Mouse (Mus musculus) urinary bladder, adult 2 months (tissue): ENCODE measurements around the gene Ccdc13. TPM values are rescaled to one million over a fixed set of nuclear protein-coding genes. Genes with fewer than 3 reads are reported as not detected.
A peak's percentile ranks its signal among the peaks of the same experiment; 100 is the strongest.

Source experiments
- DNase-seq: peaks from one replicate; pipeline ENCODE4 v3.0.0; 2022; ENCODE audit warnings: low spot score
- polyA plus RNA-seq: library from polyadenylated mRNA; depleted of rRNA; stranded (reverse); fragments of >200 nt; gene quantifications from 2 replicates; pipeline ENCODE4 v1.2.3, GENCODE M21; 2012

Gene Ccdc13
- polyA plus RNA-seq, 1 experiment: 1.3 TPM

DNA sequence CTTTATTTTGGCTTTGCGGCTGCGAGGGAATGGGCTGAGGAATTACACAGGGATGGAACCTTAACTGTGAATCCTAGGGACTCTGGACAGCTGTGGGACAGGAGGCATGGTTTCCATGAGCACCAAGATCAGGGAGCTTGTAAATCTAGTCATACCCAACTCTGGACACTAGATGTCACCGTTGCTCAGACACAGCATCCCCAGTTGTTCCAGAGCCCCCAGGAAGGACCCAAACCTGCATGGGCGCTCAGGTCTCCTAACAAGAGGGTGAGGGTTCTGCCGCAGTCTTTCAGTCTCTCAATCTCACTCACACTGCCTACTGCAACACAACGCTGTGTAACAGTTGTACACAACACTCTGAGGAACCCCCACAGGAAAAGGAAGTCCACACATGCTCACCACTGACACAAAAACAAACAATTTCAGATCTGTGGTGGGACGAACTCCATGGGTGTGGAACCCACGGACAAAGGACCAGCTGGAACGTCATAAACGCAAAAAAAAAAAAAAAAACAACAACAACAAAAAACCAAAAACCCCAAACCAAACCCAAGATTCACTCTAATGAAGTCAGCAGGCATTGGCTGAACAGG, 7.4 kb upstream of the Ccdc13 start:
- no peak for DNase-seq

- no peak for DNase-seq
Observed at GRCm38 (mm10) chr9:121842914-121843313, 3.7 kb upstream of the Ccdc13 start.

GRCm38 (mm10) chr9:121839622-121839965, 333 bp upstream of the Ccdc13 start:
- DNase-seq: no peak

- DNase-seq: no peak
Observed at GRCm38 (mm10) chr9:121838008-121838407, 1.3 kb downstream of the Ccdc13 start.

GRCm38 (mm10) chr9:121833825-121834224, 5.4 kb downstream of the Ccdc13 start:
- no peak for DNase-seq

GRCm38 (mm10) chr9:121830956-121831293, 8.3 kb downstream of the Ccdc13 start:
- DNase-seq: no peak

GRCm38 (mm10) chr9:121830243-121830955, 8.9 kb downstream of the Ccdc13 start:
- peak; percentile 32 for DNase-seq

- no peak for DNase-seq
Observed at GRCm38 (mm10) chr9:121829270-121829992, 9.8 kb downstream of the Ccdc13 start.

DNA sequence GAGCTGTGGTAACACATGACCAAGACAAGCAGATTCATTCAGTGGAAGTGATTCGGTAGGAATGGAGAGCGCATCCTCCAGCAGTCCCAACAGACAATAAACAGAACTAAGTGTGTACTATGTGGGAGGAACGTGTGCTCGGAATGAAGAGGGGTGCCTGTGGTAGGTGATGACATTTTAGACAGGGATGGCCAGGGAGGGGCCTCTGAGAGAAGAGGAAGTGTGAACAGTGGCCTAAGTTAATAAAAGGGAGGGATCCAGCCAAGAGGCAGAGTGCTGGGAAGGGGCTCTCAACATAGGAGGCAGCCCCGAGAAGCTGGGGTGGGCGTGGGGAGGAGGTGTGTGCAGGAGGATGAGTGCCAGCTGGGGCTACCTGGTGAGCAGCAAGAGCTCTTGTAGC, 10.9 kb downstream of the Ccdc13 start:
- DNase-seq: no peak

- DNase-seq: no peak
Observed at GRCm38 (mm10) chr9:121826356-121826755, 12.9 kb downstream of the Ccdc13 start.

DNA sequence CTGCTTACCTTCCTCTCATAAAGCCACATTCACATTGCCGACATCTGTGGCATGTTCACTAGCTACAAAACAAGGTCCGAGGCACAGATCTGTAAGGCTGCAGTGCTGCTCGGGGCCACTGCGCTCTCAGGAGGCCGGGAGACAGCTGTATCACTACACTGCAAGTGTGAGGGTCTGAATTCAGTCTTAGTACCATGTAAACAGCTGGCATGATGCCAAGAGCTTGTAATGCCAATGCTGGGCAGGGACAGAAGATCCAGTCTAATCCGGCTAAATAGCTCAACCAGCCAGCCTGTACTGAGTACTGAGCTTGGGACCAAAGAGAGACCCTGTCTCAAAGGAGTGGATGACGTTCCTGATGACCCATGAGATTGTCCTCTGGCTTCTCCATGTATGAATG, 15.3 kb downstream of the Ccdc13 start:
- DNase-seq: no peak

GRCm38 (mm10) chr9:121823051-121823450, 16.2 kb downstream of the Ccdc13 start:
- no peak for DNase-seq

- no peak for DNase-seq
Observed at GRCm38 (mm10) chr9:121822585-121822991, 16.7 kb downstream of the Ccdc13 start.

- DNase-seq: no peak
Observed at GRCm38 (mm10) chr9:121820765-121821164, 18.5 kb downstream of the Ccdc13 start.

DNA sequence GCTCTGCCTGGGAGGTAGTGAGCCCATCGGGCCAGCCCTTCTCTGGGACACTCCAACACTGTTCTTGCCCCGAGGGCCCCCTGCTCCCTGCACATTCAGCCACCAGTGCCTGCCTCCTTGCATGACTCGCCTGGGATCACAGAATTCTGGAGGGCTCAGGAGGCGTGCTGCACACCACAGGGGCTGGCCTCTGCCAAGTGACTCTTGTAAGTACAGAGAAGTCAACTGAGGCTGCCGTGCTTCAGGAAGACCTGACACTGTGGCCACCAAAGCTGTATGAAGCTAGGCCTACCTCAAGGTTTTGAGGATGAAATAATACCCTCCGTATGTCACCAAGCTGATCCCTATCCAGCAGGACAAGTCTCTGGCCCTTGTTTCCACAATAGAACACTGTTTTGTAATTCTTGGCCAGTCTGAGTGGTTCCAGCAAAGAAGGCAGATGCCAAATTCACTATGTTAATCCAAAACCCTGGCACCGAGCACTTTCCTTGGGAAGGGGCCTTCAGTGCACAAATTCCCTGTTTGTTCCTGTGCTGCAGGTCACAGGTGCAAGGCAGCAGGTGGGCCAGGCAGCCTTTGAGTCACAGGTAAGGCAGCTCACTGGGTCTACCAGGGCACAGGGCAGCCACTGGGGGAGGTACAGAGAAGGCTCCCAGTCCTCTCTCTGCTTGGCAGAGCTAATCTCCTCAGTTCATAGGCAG, 19.3 kb downstream of the Ccdc13 start:
- DNase-seq: no peak

GRCm38 (mm10) chr9:121819073-121819770, 20.0 kb downstream of the Ccdc13 start:
- DNase-seq: no peak

- DNase-seq: no peak
Observed at GRCm38 (mm10) chr9:121815183-121815582, 24.1 kb downstream of the Ccdc13 start.

DNA sequence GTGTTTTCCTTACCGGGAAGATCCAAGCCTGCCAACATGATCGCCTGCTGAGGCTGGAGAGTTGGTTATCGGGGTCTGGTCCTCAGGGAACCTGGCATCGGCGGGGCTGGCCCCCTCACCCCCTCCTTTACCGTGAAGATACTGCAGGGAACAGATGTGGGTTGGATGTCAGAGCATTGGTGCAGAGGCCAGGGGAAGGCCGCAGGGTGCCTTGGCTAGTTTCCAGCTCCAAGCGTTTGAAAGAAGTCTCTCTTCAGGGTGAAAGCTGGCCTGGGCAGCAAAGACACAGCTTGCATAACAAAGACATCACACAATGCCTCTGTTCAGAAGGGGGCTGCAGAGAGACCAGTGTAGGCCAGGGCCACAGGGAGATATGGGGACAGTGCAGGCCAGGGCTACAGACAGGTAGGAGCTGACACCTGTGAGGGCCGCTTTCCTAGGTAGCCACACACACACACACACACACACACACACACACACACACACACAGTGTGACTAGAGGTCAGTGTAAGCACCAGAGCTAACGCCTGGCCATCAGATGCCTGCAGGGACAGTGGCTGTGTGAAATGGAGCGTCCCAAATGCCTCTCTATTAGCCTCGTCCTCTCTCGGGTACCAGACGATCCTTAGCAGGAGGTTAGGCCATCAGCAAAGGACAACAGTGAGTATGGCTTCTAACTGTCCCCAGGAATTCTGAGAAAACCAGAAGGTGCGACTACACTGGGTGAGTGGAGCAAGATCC, 29.0 kb downstream of the Ccdc13 start:
- no peak for DNase-seq

GRCm38 (mm10) chr9:121808511-121808910, 30.8 kb downstream of the Ccdc13 start:
- DNase-seq: no peak

DNA sequence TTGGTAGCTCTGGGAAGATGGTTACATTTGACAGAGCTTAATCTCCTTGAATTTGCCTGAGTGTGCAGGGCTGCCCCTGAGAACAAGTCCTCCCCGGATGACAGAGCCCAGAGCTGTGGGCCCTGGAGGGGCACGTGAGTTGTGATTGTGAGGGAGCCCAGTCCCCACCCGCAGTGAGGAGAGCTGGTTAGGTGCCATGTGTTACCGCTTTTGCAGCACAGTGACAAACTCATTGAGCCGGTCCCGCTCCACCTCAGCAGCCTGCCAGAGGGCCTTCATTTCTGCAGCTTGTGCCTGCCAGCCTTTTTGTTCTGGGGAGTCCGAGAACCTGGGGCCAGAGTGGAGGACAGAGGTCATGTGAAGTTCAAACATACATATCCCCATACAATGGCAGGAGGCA, 31.3 kb downstream of the Ccdc13 start:
- no peak for DNase-seq

- DNase-seq: no peak
Observed at GRCm38 (mm10) chr9:121807546-121807945, 31.7 kb downstream of the Ccdc13 start.
